ENCODE assay signal across 13 mouse cellular contexts in genomic region chr8:54331883-54332282, GRCm38 (mm10).
"Had no signal": no experiment of that assay in that cellular context is flagged by ENCODE, and none has a peak within 500 bp of the region (broad histone marks: within the 10 kb centered on the region; RNA-seq: fewer than 3 reads in every experiment).

No protein-coding gene starts in this region.

- H3K4me1 ChIP-seq: limb, embryonic 12.5 days; liver, embryonic 13.5 days; lung, embryonic 15.5 days; midbrain, embryonic 13.5 days; neural tube, embryonic 12.5 days had no signal

- H3K36me3 ChIP-seq: limb, embryonic 12.5 days; liver, embryonic 13.5 days; lung, embryonic 15.5 days; midbrain, embryonic 13.5 days; neural tube, embryonic 12.5 days had no signal

- H3K27me3 ChIP-seq: limb, embryonic 12.5 days; liver, embryonic 13.5 days; lung, embryonic 15.5 days; midbrain, embryonic 13.5 days; neural tube, embryonic 12.5 days had no signal

- H3K27ac ChIP-seq: limb, embryonic 12.5 days; liver, embryonic 13.5 days; lung, embryonic 15.5 days; midbrain, embryonic 13.5 days; neural tube, embryonic 12.5 days had no signal

- DNase-seq: kidney, adult 8-10 months; kidney, postnatal 10 days; kidney, postnatal 4 days; liver; liver, embryonic 13.5 days; liver, postnatal 0 days; lung, postnatal 36 days; thymus, adult 18-20 months; thymus, postnatal 14 days had no signal

- H3K4me3 ChIP-seq: limb, embryonic 12.5 days; liver, embryonic 13.5 days; lung, embryonic 15.5 days; midbrain, embryonic 13.5 days; neural tube, embryonic 12.5 days had no signal

- H3K9ac ChIP-seq: limb, embryonic 12.5 days; liver, embryonic 13.5 days; liver, postnatal 0 days; lung, embryonic 15.5 days; midbrain, embryonic 13.5 days; neural tube, embryonic 12.5 days had no signal
